Mouse (Mus musculus): ENCODE results near the gene Olfr330. TPM values are rescaled to one million over a fixed set of nuclear protein-coding genes. Genes with fewer than 3 reads are reported as not detected.
"Not testable (repeated sequence)": the region's sequence is repeated elsewhere in the genome, so short reads cannot be mapped to it uniquely, and the experiment has no call there.

Olfr330 gene
- polyA plus RNA-seq (2015; fragmentation: Nextera tagmentation; extraction: Ambion mirVana) = not detected in 2 replicates

DNA sequence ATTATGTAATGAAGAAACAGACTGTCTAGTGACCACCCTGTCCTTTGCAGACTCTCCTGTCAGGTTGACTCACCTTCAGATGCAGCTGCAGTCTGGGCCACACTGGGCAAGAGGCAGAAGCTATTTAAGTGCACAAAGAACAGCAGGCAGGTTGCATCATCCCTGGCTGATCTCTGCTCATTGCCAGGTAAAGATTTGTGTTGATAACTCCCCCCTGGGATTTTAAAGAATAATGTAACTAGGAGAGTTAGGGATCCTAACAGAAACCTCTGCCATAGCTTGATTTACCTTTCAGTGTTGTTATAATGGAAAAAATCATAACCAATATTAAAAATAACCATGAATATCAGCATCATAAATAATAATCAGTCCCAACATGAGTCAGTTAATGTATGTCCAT is at the start of gene Olfr330:
Olfr330 (minus strand) TSS at position 101 of the 400 bp plus-strand sequence.
- not testable (repeated sequence) for H3K9me3 ChIP-seq (replicated peaks; ENCODE audit: control insufficient read depth, low read length, poor library complexity, severe bottlenecking); H3K4me3 ChIP-seq (ENCODE audit: low read depth, low read length); H3K27me3 ChIP-seq (ENCODE audit: control insufficient read depth, insufficient read depth, low read depth, low read length); H3K27ac ChIP-seq (ENCODE audit: low read length); ATAC-seq; H3K4me1 ChIP-seq (ENCODE audit: control insufficient read depth, insufficient read depth, low read length); H3K4me2 ChIP-seq (ENCODE audit: low read length); H3K9ac ChIP-seq (ENCODE audit: low read depth, low read length); H3K36me3 ChIP-seq (ENCODE audit: control insufficient read depth, insufficient read depth, low read length)

DNA sequence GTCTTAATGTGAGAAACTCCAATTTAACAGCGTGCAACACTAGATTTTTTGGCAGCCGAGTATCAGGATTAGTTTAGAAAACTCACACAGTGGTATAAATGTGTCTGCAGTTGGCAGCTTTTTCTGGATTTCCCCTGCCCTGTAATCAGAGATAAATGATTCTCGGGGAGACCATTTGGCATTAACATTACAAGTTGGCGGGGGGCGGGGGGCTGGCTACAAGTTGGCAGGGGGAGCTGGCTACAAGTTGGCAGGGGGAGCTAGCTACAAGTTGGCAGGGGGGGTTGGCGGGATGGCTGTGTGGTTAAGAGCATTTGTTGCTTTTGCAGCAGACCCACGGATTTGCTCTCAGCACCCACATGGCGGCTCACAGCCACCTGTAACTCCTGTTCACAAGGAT is 44.0 kb upstream of the Olfr330 start:
- Histone ChIP-seq H3K9me3 (replicated peaks; ENCODE audit: control insufficient read depth, low read length, poor library complexity, severe bottlenecking) (no peaks in the 10 kb centered on the region), H3K27ac (ENCODE audit: low read length) (no peak overlapping the region), H3K4me2 (ENCODE audit: low read length) (no peak overlapping the region), H3K4me3 (ENCODE audit: low read depth, low read length) (no peak overlapping the region), H3K36me3 (ENCODE audit: control insufficient read depth, insufficient read depth, low read length) (no peaks in the 10 kb centered on the region), H3K9ac (ENCODE audit: low read depth, low read length) (no peak overlapping the region), H3K27me3 (ENCODE audit: control insufficient read depth, insufficient read depth, low read depth, low read length) (no peaks in the 10 kb centered on the region), H3K4me1 (ENCODE audit: control insufficient read depth, insufficient read depth, low read length) (no peaks in the 10 kb centered on the region)
- WGBS = 80% methylated on average over 8 of the region's 8 CpGs
- ATAC-seq = no peak

DNA sequence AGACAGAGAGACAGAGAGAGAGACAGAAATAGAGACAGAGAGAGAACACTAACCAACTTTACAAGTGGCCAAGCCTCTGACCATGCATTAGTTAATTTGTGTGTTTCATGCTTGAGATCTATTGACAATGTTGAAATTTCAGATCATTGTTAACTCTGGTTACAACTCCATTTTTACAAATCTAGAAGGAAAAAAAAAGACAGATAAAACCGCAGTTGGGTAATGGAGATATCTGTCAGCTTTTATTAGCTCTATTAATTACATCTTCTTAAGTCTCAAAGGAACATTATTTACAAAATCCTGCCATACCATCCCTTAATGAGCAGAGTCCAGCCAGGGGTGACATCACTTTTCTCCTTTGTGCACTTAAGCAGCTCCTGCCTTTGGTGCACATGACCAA is 42.8 kb upstream of the Olfr330 start, which contains the start of gene Olfr325:
Olfr325 (plus strand) TSS at position 301 of the 400 bp plus-strand sequence.
- H3K36me3 ChIP-seq (ENCODE audit: control insufficient read depth, insufficient read depth, low read length) = no peaks in the 10 kb centered on the region
- no peak for ATAC-seq
- H3K9ac ChIP-seq (ENCODE audit: low read depth, low read length) = no peak within 1 kb of the TSS
- no peaks in the 10 kb centered on the region for H3K27me3 ChIP-seq (ENCODE audit: control insufficient read depth, insufficient read depth, low read depth, low read length)
- H3K9me3 ChIP-seq (replicated peaks; ENCODE audit: control insufficient read depth, low read length, poor library complexity, severe bottlenecking) = no peaks in the 10 kb centered on the region
- H3K4me2 ChIP-seq (ENCODE audit: low read length) = no peak within 1 kb of the TSS
- no peaks in the 10 kb centered on the region for H3K4me1 ChIP-seq (ENCODE audit: control insufficient read depth, insufficient read depth, low read length)
- WGBS = 88% methylated on average over 1 of the region's 1 CpGs
- no peak within 1 kb of the TSS for H3K27ac ChIP-seq (ENCODE audit: low read length)
- no peak within 1 kb of the TSS for H3K4me3 ChIP-seq (ENCODE audit: low read depth, low read length)

DNA sequence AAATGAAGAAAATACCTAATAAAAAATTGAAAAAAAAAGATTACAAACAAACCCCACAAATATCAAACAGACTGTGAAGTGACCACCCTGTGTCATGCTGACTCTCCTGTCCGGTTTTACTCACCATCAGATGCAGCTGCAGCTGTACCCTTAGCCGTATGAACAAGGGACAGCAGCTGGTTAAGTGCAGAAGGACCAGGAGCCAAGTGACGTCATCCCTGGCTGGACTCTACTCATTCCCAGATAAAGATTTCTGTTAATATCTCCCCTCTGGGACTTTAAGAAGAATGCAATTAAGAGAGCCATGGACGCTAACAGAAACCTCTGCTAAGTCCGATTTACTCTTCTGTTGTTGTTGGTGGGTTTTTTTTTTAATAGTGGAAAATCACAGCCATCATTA is 35.8 kb upstream of the Olfr330 start, which contains the start of gene Olfr224:
Olfr224 (minus strand) TSS at position 149 of the 400 bp plus-strand sequence.
- WGBS = 81% methylated on average over 5 of the region's 5 CpGs
- no peak for ATAC-seq
- no peaks in the 10 kb centered on the region for H3K4me1 ChIP-seq (ENCODE audit: control insufficient read depth, insufficient read depth, low read length)
- H3K27me3 ChIP-seq (ENCODE audit: control insufficient read depth, insufficient read depth, low read depth, low read length) = no peaks in the 10 kb centered on the region
- no peak within 1 kb of the TSS for H3K27ac ChIP-seq (ENCODE audit: low read length)
- no peaks in the 10 kb centered on the region for H3K9me3 ChIP-seq (replicated peaks; ENCODE audit: control insufficient read depth, low read length, poor library complexity, severe bottlenecking)
- no peak within 1 kb of the TSS for H3K9ac ChIP-seq (ENCODE audit: low read depth, low read length)
- no peak within 1 kb of the TSS for H3K4me2 ChIP-seq (ENCODE audit: low read length)
- no peak within 1 kb of the TSS for H3K4me3 ChIP-seq (ENCODE audit: low read depth, low read length)
- H3K36me3 ChIP-seq (ENCODE audit: control insufficient read depth, insufficient read depth, low read length) = no peaks in the 10 kb centered on the region

DNA sequence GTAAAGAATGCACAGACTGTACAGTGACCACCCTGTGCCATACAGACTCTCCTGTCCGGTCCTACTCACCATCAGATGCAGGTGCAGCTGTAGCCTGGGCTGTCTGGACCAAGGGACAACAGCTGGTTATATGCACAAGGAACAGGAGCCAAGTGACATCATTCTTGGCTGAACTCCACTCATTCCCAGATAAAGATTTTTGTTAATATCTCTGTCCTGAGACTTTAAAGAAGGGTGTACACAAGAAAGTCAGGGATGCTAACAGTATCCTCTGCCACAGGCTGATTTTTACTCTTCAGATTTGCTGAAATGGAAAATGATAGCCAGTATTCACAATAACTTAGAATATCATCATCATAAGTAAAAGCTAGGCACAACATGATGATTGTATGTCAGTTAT is 20.9 kb upstream of the Olfr330 start, which contains the start of gene Olfr328:
Olfr328 (minus strand) TSS at position 101 of the 400 bp plus-strand sequence.
- Histone ChIP-seq H3K27me3 (ENCODE audit: control insufficient read depth, insufficient read depth, low read depth, low read length) (no peaks in the 10 kb centered on the region), H3K4me1 (ENCODE audit: control insufficient read depth, insufficient read depth, low read length) (no peaks in the 10 kb centered on the region), H3K4me2 (ENCODE audit: low read length) (no peak within 1 kb of the TSS), H3K4me3 (ENCODE audit: low read depth, low read length) (no peak within 1 kb of the TSS), H3K9me3 (replicated peaks; ENCODE audit: control insufficient read depth, low read length, poor library complexity, severe bottlenecking) (no peaks in the 10 kb centered on the region), H3K36me3 (ENCODE audit: control insufficient read depth, insufficient read depth, low read length) (no peaks in the 10 kb centered on the region), H3K9ac (ENCODE audit: low read depth, low read length) (no peak within 1 kb of the TSS), H3K27ac (ENCODE audit: low read length) (no peak within 1 kb of the TSS)
- ATAC-seq = no peak
- 88% methylated on average over 1 of the region's 1 CpGs for WGBS

DNA sequence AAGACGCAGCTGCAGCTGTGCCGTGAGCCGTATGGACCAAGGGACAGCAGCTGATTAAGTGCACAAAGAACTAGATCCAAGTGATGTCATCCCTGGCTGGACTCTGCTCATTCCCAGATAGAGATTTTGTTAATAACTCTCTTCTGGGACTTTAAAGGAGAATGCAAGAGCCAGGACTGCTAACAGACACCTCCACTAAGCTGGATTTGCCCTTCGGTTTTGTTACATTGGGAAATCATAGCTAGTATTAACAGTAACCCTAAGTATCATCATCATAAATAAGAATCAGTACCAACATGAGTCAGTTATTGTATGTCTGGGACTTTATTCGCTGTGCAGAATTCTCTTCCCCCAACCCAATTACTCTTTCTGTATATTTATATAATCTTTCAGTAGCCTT is 11.7 kb upstream of the Olfr330 start, which contains the start of gene Olfr329-ps:
Olfr329-ps (minus strand) TSS at position 101 of the 400 bp plus-strand sequence.
- Histone ChIP-seq H3K4me2 (ENCODE audit: low read length) (no peak within 1 kb of the TSS), H3K4me1 (ENCODE audit: control insufficient read depth, insufficient read depth, low read length) (no peaks in the 10 kb centered on the region), H3K9me3 (replicated peaks; ENCODE audit: control insufficient read depth, low read length, poor library complexity, severe bottlenecking) (no peaks in the 10 kb centered on the region), H3K9ac (ENCODE audit: low read depth, low read length) (no peak within 1 kb of the TSS), H3K4me3 (ENCODE audit: low read depth, low read length) (no peak within 1 kb of the TSS), H3K27ac (ENCODE audit: low read length) (no peak within 1 kb of the TSS), H3K36me3 (ENCODE audit: control insufficient read depth, insufficient read depth, low read length) (no peaks in the 10 kb centered on the region), H3K27me3 (ENCODE audit: control insufficient read depth, insufficient read depth, low read depth, low read length) (no peaks in the 10 kb centered on the region)
- 89% methylated on average over 5 of the region's 5 CpGs for WGBS
- ATAC-seq = no peak

DNA sequence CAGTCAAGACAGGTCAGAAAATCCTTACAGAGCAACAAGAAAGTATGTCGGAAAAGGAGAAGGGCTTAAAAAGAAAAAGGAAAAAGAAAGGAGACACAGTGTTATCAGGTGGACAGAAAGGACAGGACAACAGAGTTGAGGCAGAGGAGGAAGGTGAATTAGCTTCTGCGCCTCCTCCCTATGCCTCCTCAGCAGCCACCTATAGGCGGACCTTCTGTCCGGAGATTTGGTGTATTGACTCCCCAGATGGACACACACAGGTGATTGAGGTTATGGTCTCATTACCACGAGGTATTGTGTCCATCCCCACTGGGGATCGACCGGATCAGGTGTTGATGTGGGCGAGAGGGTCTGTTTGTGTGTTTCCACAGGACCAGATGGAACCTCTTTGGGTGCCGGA is 14.9 kb downstream of the Olfr330 start:
- not testable (repeated sequence) for H3K27me3 ChIP-seq (ENCODE audit: control insufficient read depth, insufficient read depth, low read depth, low read length); H3K36me3 ChIP-seq (ENCODE audit: control insufficient read depth, insufficient read depth, low read length); H3K9me3 ChIP-seq (replicated peaks; ENCODE audit: control insufficient read depth, low read length, poor library complexity, severe bottlenecking); H3K4me2 ChIP-seq (ENCODE audit: low read length); H3K27ac ChIP-seq (ENCODE audit: low read length); H3K4me3 ChIP-seq (ENCODE audit: low read depth, low read length); ATAC-seq; H3K9ac ChIP-seq (ENCODE audit: low read depth, low read length); H3K4me1 ChIP-seq (ENCODE audit: control insufficient read depth, insufficient read depth, low read length)
- 94% methylated on average over 7 of the region's 9 CpGs for WGBS

DNA sequence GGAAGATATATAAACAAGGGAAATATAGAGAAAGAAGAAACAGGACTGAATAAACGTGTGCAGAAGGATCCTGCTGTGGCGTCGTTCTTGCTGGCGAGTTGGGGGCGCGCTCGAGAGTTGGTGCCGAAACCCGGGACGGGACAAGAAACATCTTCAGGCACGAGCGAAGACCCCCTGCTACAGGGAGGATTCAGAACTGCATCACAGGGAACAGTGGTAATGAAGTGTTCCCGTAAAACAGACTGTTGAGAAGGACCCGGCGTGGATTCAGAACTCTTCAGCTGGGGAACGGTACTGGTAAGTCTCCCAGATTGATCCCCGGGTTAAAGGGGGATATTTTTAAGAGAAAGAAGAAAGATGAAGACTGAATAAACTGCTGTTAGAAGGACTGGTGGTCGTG is 15.7 kb downstream of the Olfr330 start:
- H3K4me1 ChIP-seq (ENCODE audit: control insufficient read depth, insufficient read depth, low read length); H3K4me2 ChIP-seq (ENCODE audit: low read length); H3K27me3 ChIP-seq (ENCODE audit: control insufficient read depth, insufficient read depth, low read depth, low read length); H3K4me3 ChIP-seq (ENCODE audit: low read depth, low read length); H3K36me3 ChIP-seq (ENCODE audit: control insufficient read depth, insufficient read depth, low read length); H3K9me3 ChIP-seq (replicated peaks; ENCODE audit: control insufficient read depth, low read length, poor library complexity, severe bottlenecking); ATAC-seq; H3K9ac ChIP-seq (ENCODE audit: low read depth, low read length); H3K27ac ChIP-seq (ENCODE audit: low read length): not testable (repeated sequence)
- 94% methylated on average over 17 of the region's 18 CpGs for WGBS

DNA sequence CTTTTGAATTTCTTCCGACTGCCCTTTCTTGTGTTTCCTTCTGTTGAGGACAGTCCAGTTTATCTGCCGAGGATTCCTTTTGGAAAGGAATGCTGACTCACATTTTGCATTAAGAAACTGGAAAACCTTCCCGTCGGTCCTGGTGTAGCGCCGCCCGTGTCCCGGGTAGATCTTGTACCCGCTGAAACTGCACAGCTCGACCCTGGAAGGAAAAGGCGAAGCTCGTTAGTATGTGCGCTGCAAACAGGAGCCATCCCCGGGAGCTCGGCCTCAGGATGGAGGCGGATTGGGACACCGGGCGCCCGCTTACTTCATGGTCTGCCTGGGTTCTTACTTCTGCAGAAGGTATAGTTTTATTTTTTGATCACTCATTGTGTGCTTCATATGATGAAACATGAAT is 25.6 kb downstream of the Olfr330 start:
- not testable (repeated sequence) for H3K27ac ChIP-seq (ENCODE audit: low read length)

More for the DNA sequence above, 25.6 kb downstream of the Olfr330 start:
- H3K4me3 ChIP-seq (ENCODE audit: low read depth, low read length); H3K4me1 ChIP-seq (ENCODE audit: control insufficient read depth, insufficient read depth, low read length); ATAC-seq; H3K36me3 ChIP-seq (ENCODE audit: control insufficient read depth, insufficient read depth, low read length); H3K9ac ChIP-seq (ENCODE audit: low read depth, low read length); H3K4me2 ChIP-seq (ENCODE audit: low read length); H3K9me3 ChIP-seq (replicated peaks; ENCODE audit: control insufficient read depth, low read length, poor library complexity, severe bottlenecking); H3K27me3 ChIP-seq (ENCODE audit: control insufficient read depth, insufficient read depth, low read depth, low read length): not testable (repeated sequence)
- 85% methylated on average over 19 of the region's 19 CpGs for WGBS
